Mouse (Mus musculus): Measurements from ENCODE around the gene Abhd14a. TPM values are rescaled to one million over a fixed set of nuclear protein-coding genes. Genes with fewer than 3 reads are reported as not detected.
"Not testable (repeated sequence)": the region's sequence is repeated elsewhere in the genome, so short reads cannot be mapped to it uniquely, and the experiment has no call there.

Abhd14a gene
- total RNA-seq (2021) = 10 to 100 TPM; 36.8 to 38.3 TPM

DNA sequence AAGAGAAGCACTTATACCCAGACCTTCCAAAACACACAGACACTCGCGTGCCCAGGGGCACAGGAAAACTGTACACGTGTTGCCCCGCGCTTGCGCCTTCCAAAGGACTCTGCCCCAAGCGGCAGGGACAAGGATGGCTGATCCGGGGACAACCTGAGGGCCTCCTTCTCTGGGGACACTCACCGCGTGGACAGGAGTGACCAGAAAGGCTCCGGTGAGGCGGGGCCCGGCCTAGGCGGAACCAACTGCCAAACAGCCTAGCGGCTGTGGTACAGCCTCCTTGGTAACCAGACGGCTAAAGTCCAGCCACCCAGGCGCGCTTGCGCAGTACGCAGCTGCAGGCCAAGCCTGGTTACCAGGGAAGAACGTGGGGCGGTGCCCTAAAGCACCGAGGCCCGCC is at the start of gene Abhd14a, which contains the start of gene Abhd14b:
Gene Abhd14a, minus strand, starts transcription at position 331 of the 400 bp plus-strand sequence.
Gene Abhd14b, plus strand, starts transcription at position 112 of the 400 bp plus-strand sequence.
- intact Hi-C loops (cut with DNase I) = no loop called here
- DNase-seq (ENCODE audit: low spot score in 2 of 2) = peak; percentile 91 to 93

DNA sequence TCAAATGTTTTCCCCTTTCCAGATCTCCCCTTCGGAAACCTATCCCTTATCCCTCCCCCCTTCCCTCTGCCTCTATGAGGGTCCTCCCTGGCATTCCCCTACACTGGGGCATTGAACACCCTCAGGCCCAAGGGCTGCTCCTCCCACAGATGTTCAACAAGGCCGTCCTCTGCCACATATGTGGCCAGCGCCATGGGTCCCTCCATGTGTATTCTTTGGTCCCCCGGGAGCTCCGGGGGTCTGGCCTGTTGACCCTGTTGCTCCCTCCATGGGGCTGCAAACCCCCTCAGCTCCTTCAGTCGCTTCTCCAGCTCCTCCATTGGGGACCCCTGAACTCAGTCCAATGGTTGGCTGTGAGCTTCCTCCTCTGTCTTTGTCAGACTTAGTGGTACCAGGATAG is 40.1 kb upstream of the Abhd14a start:
- DNase-seq (ENCODE audit: low spot score in 2 of 2); intact Hi-C loops (cut with DNase I): not testable (repeated sequence)

DNA sequence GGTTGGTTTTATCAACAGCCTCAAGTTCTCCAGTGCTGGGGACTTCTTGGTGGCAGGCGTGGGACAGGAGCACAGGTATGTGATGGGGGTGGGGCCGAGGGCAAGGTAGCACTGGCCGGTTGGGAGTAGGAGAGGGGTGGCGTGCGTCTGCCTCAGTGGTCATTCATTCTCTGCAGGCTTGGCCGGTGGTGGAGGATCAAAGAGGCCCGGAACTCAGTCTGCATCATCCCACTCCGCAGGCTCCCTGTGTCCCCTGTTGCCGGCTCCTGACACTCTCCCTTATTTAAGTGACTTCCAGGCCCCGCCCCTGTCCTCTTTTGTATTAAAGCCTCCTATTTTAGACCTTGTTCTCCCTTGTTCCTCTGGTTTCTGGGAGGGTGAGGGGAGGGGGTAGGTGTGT is 37.6 kb upstream of the Abhd14a start:
- intact Hi-C loops (cut with DNase I) = no loop called here
- no peak for DNase-seq (ENCODE audit: low spot score in 2 of 2)

- intact Hi-C loops (cut with DNase I) = no loop called here
- no peak for DNase-seq (ENCODE audit: low spot score in 2 of 2)
These were observed 36.1 kb upstream of the Abhd14a start for GRCm38 (mm10) chr9:106483606-106484005.

DNA sequence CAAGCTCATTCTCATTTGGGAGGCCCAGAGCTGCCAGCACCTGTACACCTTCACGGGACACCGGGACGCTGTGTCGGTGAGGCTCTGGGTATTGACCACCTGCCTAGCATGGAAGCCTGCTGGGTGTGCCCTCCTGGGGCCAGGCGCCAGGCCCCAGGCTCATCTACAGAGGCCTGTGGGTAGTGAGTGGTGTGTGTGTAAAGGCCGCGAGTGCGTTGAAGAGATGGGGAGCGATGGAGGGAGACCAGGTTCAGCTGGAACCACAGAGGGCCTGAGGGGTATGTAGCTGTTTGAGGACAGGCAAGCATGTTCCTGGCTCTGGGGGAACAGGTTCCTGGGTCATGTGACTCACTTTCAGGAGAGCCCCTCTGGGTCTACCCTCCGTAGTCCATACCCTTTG is 35.7 kb upstream of the Abhd14a start:
- DNase-seq (ENCODE audit: low spot score in 2 of 2) = no peak
- intact Hi-C loops (cut with DNase I) = no loop called here

DNA sequence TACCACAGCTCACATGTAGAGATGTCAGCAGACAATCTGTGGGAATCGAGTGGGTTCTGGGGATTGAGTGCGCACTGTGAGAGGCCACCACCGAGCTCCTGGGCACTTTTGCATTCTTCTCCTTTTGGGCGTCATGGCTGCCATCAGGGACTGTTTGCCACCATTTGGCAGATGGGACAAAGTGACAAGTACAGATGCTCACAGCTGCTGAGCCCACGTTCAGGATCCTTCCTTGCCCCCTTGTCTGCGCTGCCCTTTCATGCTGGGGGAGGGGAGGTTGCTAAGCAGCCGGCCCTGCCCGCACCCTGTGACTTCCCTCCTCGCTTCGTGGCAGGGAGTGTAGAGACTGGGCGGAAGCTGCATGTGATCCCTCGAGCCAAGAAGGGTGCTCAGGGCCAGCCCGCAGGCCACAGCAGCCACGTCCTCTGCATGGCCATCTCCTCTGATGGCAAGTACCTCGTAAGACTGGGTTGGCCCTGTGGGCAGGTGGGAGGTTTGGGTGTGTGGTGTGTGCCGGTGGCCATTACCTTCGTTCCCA is 35.2 kb upstream of the Abhd14a start:
- DNase-seq (ENCODE audit: low spot score in 2 of 2) = no peak
- intact Hi-C loops (cut with DNase I) = no loop called here

- intact Hi-C loops (cut with DNase I) = no loop called here
- no peak for DNase-seq (ENCODE audit: low spot score in 2 of 2)
These were observed 34.2 kb upstream of the Abhd14a start for GRCm38 (mm10) chr9:106481676-106482075.

GRCm38 (mm10) chr9:106481075-106481474 is 33.6 kb upstream of the Abhd14a start:
- no peak for DNase-seq (ENCODE audit: low spot score in 2 of 2)

DNA sequence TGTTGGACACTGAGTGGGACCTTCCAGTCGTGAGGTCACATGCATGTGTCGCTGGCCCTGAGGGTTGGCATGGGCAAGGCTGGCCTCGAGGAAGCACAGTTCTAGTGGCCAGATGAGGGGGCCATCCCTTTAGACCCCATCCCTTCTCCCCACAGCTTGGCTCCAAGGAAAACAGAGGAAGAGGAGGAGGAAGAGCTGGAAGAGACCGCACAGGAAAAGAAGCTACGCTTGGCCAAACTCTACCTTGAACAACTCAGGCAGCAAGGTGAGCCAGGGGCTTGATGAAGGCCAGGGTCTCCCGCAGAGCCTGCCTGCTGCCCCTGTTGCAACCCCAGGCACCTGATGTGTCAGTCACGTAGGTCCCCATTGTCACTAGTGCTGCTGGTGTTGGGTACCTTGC is 33.1 kb upstream of the Abhd14a start:
- no peak for DNase-seq (ENCODE audit: low spot score in 2 of 2)
- intact Hi-C loops (cut with DNase I) = no loop called here

More at GRCm38 (mm10) chr9:106481075-106481474, 33.6 kb upstream of the Abhd14a start:
- intact Hi-C loops (cut with DNase I) = no loop called here

- intact Hi-C loops (cut with DNase I) = loop anchor here (5.0 kb wide), 1 partner anchor 191 kb away; no protein-coding TSS in a partner anchor
- DNase-seq (ENCODE audit: low spot score in 2 of 2) = peak in 1 of 2 experiments; percentile 2
These were observed 30.6 kb upstream of the Abhd14a start for GRCm38 (mm10) chr9:106478101-106478500.

GRCm38 (mm10) chr9:106477649-106478048 is 30.2 kb upstream of the Abhd14a start:
- intact Hi-C loops (cut with DNase I) = loop anchor here (2.0 to 5.0 kb wide), 3 partner anchors 29 to 190 kb away; partner anchors contain the start of gene Rpl29

DNA sequence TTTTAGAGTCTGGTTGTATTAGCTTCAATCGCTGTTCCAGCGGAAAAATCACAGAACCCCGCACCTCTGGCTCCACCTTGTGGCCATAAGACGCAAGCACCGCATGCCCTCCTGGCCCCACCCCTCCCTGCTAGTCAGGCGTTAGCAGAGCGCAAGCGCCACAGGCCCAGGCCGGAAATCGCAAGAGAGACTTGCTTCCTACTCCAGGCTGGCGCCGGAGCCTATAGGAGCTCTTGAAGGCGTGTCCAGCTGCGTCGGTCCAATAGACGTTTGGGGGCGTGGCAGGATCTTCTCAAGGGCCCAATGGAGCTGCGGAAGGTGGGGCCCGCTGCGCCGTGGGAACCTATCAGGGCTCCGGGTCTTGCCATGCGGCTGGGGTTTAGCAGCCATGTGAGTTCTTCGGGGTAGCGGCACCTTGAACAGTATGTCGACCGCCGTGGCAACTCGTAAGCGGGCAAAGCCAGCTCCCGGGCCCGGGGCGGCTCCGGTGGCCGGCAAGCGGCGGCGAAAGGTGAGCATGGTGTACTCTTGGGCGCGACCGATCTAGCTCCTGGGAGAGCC is 29.5 kb upstream of the Abhd14a start, which contains the start of gene Parp3:
Gene Parp3, minus strand, starts transcription at position 26 of the 561 bp plus-strand sequence.
- intact Hi-C loops (cut with DNase I) = loop anchor here (2.0 to 5.0 kb wide), 3 partner anchors 28 to 190 kb away; partner anchors contain the start of gene Rpl29

More at GRCm38 (mm10) chr9:106477649-106478048, 30.2 kb upstream of the Abhd14a start:
- DNase-seq (ENCODE audit: low spot score in 2 of 2) = no peak

DNA sequence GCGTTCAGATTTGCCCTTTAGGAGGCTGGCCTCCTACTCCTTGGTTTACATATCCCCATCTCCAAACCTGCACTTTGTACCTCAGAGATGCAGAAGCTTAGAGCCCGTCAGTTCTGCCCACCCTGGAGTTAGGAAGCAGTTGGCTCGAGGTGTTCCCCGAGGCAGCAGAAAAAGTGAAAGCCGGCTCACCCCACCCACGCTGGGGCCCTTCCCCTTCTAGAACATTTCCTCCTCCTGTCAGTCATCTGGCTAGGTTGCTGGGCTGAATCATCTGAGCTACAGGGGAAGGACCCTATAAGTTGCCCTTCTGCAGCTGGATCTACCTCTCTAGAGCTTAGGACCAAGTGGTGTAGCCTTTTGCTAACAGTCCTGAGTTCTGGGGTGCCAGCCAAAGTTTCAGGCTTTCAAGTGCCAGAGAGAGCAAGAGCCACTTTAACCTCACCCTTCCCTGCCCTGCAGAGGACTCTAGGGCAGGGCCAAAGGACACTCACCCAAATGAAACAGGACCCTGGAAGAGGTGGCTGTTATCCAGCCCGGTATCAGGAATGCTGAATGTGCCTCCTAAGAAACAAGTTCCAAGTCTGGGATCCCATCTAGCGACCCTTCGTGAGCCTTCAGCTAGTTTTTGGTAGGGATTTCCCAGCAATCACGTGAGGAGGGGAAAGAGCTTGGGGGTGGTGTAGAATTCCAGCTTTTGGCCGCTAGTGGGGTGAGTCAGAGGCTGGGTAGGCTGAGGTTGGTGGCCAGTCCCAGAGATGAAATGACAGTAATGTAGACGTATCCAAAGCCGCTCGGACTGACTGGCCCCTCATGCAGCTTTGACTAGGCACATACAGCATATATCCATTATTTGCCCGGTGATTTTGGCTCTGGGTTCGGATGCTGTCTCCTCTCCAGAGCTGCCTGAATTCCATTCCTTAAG is 28.8 kb upstream of the Abhd14a start:
- DNase-seq (ENCODE audit: low spot score in 2 of 2) = no peak
- intact Hi-C loops (cut with DNase I) = loop anchor here (2.0 to 5.0 kb wide), 3 partner anchors 27 to 189 kb away; partner anchors contain the start of gene Rpl29

More for the DNA sequence above, 29.5 kb upstream of the Abhd14a start, which contains the start of gene Parp3:
- DNase-seq (ENCODE audit: low spot score in 2 of 2) = peak; percentile 99 to 100

DNA sequence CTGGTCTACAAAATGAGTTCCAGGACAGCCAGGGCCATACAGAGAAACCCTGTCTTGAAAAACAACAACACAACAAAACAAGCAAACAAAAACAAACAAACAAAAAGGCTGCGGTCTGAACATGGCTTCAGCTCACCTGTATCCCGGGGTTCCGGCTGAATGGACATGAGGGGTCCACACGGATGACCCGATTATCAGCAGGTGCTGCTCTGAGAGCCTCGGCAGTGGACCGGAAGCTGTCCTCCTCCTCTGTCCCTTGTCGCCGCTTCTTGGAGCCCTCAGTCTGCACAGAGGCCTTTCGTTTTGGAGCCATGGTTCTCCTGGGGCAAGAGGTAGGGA is 28.2 kb upstream of the Abhd14a start, which contains the start of gene Rrp9:
Gene Rrp9, plus strand, starts transcription at position 301 of the 339 bp plus-strand sequence.
- intact Hi-C loops (cut with DNase I) = loop anchor here (2.0 to 5.0 kb wide), 3 partner anchors 27 to 188 kb away; partner anchors contain the start of gene Rpl29
- no peak for DNase-seq (ENCODE audit: low spot score in 2 of 2)

DNA sequence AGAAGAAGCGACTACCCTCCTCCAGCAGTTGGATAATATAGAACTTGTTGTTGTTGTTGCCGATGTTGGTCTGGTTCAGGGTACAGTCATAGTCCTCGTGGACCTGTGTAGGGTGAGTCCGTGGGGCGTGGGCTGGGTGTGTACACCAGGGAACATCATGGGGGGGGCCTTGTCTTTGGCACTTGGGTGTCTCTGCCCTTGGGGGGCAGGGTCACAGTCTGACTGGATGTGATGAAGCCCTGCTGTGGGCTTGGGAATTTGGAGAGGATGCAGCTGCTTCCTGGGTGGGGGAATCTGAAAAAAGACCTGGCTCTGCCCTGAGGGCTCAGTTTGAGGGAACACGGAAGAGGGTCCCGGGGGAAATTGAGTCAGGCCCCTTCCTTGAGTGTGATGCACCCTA is 27.6 kb upstream of the Abhd14a start:
- no peak for DNase-seq (ENCODE audit: low spot score in 2 of 2)
- intact Hi-C loops (cut with DNase I) = loop anchor here (5.0 kb wide), 1 partner anchor 188 kb away; no protein-coding TSS in a partner anchor

GRCm38 (mm10) chr9:106474456-106474855 is 27.0 kb upstream of the Abhd14a start:
- peak in 1 of 2 experiments; percentile 45 for DNase-seq (ENCODE audit: low spot score in 2 of 2)
- intact Hi-C loops (cut with DNase I) = no loop called here

GRCm38 (mm10) chr9:106473753-106474105 is 26.3 kb upstream of the Abhd14a start:
- no peak for DNase-seq (ENCODE audit: low spot score in 2 of 2)
- intact Hi-C loops (cut with DNase I) = no loop called here

GRCm38 (mm10) chr9:106473081-106473752 is 25.7 kb upstream of the Abhd14a start:
- DNase-seq (ENCODE audit: low spot score in 2 of 2) = peak in 1 of 2 experiments; percentile 3
- intact Hi-C loops (cut with DNase I) = no loop called here

DNA sequence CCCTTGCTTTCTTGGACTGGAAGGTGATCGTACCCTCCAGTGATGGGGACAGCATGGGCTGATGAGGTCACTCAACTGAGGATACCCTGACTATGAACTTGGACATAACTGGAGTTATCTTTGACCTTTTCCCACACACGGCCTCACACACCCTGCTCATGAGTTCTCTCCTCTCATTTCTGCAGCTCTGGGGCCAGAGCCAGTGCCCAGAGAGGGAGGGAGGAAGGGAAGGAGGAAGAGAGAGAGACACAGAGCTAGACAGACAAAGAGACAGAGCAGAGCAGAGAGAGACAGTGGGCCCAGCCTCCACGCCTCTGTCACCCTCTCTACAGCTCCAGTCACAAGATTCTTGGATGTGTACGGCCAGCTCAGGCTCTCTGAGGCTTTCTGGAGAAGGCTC is 24.8 kb upstream of the Abhd14a start:
- intact Hi-C loops (cut with DNase I) = no loop called here
- peak in 1 of 2 experiments; percentile 19 for DNase-seq (ENCODE audit: low spot score in 2 of 2)

Data from left cerebral cortex, postnatal 36 days (tissue).